Mouse (Mus musculus) gastrocnemius, adult 8-10 months (tissue): ENCODE measurements around the gene Tmem177. TPM values are rescaled to one million over a fixed set of nuclear protein-coding genes. Genes with fewer than 3 reads are reported as not detected.

Experiments used
- DNase-seq, 2 experiments: peaks; one replicate each; pipeline ENCODE4 v3.0.0; 2022; ENCODE audit warnings: low spot score in 2 of 2
- total RNA-seq, 4 experiments: library from RNA; stranded (reverse); gene quantifications; 2 replicates each; pipeline ENCODE4 v1.2.4; 2022

The Tmem177 gene
- total RNA-seq, 4 experiments from 2014 or later: 7.2 to 8.6 (median 7.4) TPM

DNA sequence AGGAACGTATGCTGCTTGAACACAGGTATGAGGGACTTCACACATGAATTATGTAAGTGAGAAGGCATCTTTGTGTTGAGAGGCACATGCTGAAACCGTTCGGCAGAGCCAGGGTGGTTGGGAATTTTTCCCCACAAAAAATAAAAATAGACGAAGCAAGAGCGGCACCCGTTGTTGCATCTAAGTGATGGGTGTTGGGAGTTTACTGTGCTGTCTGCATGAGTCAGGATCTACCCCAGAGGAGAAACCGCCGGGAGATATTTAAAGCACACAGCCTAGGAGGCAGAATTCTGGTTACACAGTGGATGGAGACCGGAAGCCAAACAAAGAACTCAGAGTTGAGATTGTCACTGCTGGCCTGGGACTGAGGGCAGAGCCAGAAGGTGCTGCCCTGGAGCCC, 21.9 kb downstream of the Tmem177 start:
- DNase-seq: no peak

DNA sequence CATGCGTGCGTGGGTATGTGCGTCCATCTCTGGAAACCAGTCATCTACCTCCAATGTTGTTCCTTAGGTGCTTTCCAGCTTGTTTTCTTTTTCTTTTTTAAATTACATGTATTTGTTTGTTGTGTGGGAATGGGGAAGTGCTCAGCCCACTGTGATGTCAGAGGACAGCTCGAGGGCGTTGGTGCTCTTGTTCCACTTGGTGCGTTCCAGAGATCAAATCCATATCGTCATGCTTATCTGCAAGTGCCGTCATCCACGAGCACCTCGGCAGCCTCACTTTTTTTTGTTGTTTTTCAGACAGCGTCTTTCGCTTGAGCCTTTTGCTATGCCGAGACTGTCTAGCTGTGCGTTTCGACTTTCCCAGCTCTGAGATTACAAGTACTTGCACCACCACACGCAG, 23.7 kb downstream of the Tmem177 start:
- no peak for DNase-seq

DNA sequence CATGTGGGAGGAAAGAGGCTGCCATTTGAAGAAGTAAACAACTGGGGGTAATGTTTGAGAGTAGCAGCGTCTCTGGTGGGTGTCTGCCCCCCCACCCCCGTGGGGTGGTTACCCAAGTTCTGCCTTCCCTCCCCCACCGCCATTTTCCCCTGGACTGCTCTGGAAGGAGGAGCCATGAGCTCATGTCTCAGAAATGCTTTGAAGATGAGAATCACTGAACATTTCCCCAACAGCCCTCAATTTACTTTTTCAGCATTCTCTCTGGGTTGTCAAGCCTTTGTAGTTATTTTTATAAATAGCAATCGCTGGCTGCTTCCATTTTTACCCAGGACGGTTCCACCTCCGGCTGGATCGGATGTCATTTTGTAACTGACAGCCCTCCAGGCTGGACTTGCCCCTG, 26.7 kb downstream of the Tmem177 start:
- no peak for DNase-seq

DNA sequence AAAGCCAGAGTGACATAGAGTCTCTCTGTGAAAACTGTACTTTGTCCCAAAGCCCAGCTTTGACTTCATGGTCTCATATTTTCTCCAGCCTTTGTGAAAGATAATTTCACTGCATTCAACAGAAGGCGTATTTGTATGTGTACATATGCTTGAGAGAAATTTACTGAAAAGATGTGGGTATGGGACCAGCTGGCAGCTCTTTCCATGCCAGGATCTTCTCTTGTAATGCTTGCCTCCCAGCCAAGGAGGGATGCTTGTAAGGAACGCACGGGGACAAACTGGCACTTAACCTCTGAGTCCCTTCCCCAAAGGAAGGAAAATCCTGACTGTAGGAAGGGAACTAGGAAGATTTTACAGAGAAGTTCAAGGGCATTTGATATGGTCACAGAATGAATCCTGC, 28.7 kb downstream of the Tmem177 start:
- DNase-seq: no peak

DNA sequence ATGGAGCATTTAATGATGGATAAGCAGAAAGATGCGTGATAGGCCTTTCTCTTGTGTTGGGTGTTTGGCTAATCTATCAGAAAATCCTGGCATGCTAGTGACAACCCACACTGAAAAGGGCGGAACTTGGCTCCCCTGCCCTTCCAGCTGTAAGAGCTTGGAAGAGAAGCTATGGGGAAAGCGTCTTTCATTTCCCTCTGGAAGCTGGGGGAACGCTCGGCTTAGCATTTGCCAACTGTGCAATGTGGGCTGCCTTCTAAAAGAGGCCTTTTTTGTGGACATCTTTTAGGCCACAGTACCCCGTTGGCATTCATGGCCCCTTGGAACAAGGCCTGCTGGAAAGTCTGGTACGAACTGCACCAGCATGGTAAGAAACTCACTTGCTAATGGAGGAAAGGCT, 34.1 kb downstream of the Tmem177 start:
- peak in 1 of 2 experiments; percentile 22 for DNase-seq

DNA sequence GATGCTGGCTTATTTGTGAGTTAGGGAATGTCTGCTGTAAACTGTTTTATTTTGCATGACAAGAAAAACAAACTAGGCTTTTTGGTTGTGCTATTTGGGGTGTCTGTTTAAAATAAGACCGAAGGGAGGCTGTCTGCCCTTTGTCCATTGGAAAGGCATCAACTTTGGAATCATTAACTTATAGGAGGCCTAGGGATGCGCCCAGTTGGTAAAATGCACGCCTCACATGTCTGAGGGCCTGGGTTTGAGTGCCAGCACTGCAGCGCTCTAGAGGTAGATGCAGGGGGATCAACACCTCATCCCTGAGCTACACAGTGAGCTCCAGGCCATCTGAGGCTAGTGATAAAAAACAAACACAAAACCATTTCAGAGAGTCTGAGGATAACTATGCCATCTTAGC, 35.5 kb downstream of the Tmem177 start:
- no peak for DNase-seq

DNA sequence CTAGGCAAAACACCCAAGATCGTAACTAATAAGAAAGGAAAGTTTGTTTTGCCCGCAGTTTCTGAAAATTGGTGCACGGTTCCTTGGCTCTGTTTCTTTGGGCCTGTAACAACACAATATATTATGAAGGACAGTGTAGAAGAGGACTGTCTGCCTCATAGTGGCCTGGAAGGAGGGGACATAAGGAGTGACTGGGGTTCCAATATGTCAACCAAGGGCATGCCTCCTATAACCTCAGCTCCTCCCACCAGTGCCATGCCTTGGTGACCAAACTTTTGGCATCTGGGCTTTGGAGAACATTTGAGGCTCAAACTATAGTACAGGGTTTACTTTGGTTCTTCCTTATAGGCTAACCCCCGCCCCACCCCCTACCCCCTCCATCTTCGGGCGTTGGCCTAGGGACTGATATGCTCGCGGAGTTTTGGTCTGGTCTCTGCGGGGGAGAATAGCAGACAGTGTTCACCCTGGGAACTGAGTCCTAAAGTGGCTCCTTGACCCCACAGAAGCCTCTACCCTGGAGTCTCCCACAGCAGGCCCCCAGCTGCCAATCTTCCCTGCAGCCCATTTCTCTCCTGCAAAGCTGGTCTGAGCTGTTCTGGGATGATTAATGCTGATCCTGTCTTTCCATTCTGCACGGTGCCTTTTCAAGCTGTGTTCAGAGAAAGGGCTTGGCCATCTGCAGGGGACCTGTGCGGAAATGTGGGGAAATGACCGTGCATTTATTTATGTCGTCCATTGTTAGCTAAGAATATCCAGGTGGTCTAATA, 44.4 kb downstream of the Tmem177 start:
- DNase-seq: no peak

DNA sequence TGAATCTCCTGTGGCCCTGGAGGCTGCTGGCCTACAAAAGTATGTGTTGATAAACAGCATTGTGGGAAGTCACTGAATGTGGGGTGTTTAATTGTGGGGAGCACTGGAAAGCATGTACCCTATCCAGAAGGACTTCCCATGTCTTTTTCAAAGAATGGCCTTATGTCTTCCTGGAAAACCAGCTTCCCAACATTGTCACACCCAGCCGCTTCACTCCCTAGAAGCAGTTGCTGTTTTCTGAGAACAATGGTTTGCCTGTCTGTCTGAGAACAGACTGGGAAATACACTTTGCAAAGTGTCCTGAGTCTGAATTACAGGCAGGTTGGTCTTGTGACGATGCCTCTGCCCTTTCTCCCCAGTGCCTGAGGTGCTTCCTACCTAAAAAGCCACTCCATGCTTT, 45.7 kb downstream of the Tmem177 start:
- DNase-seq: no peak

DNA sequence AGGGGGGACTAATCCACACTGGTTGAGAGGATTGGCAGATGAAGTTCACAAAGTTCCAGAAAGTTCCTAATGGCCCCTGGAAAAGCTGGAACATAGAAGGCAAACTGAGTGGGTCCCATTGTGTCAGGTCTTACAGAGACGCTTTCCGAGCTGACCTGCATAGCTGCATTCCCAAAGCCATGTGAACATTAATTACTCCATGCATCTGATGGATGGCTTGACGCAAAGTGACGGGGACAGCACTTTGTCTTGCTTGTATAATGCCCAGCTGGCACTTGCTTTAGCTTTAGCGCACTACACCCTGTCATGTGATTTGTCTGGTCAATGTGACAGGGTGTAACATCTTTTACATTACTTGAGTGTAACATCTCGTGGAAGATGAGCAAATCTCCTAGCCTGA, 47.7 kb downstream of the Tmem177 start:
- no peak for DNase-seq

DNA sequence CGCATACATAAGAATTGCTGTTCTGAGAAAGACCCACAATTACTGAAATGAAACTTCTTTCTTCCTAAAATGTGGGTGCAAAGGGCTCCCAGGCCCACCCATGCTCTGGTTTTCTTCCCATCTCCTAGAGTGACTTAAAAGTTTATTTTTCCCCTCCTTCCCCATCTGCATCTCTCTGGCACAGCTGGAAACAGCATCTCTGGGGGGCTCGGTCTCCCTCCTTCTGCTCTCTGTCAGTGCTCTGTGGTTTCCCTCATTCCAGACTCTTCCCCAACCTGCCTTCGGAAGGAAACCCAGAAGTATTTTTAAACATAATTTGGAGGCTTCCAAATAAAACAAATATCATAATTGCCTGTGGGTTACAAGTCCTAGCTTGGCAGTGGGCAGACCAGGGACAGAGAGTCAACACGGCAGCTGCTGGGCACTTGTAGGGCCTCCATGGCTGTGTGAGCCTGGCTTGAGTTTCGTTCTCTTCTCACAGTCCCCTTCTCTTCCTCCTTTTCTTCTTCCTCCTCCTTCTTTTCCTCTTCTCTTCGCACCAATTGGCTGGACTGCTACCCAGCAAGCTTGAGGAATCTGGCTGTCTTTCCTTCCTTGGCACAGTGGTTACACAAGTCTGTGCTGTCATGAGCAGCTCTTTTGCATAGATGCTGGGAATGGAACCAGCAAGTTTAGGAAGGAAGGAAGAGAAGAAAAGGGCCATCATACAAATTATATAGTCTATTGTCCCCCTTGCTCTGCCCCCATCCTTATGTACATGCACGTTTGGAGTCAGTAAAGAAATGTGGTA, 49.3 kb downstream of the Tmem177 start:
- DNase-seq: no peak

DNA sequence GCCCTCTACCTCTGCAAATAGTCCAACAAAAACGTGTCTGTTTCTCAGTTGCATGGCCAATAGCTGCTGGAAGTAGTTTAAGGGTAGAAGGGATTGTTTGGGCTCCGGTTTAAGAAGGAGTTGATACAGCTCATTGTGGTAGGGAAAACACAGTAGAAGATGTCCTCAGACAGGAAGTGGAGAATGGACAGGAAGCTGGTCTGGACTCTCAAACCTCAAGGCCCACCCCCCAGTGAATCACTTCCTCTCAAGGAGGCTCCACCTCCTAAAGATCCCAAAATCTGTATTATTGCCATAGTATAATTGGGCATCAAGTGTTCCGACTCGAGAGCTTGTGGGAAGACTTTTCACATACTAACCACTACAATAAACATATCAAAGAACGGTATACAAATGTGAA, 53.4 kb downstream of the Tmem177 start:
- DNase-seq: no peak

Other genes with a start within 250 kb of the Tmem177 start
- gene Ptpn4, start 75.6 kb downstream of the Tmem177 start, total RNA-seq: 10 to 100 TPM; 21.6 to 36.6 (median 28.2) TPM
- gene Cfap221, start 84.0 kb upstream of the Tmem177 start, total RNA-seq: not detected
- gene Sctr, start 93.7 kb upstream of the Tmem177 start, total RNA-seq: 1 to 10 TPM; 1.5 to 3.3 (median 2.6) TPM
- 10 to 100 TPM in 2 of 4 experiments, 1 to 10 TPM in 2; 7.0 to 17.1 (median 11.3) TPM for gene Tmem37, start 160.9 kb upstream of the Tmem177 start, total RNA-seq
- 100 to 1,000 TPM; 117 to 144 (median 142) TPM for gene Dbi, start 207.9 kb upstream of the Tmem177 start, total RNA-seq
- gene 3110009E18Rik, start 208.0 kb upstream of the Tmem177 start, total RNA-seq: 1 to 10 TPM; 3.6 to 5.2 (median 4.1) TPM